Mouse (Mus musculus) olfactory bulb, adult 2 months (tissue): Measurements from ENCODE around the gene Trp53.

Experiments used
- CTCF ChIP-seq: fragments of 200-500 bp; IDR thresholded peaks from 2 replicates; pipeline ENCODE4 v1.5.1; 2012; ENCODE audit warnings: low read depth, mild to moderate bottlenecking, low read length, moderate library complexity; ENCODE audit not compliant: insufficient read depth
- POLR2A ChIP-seq: fragments of 200-500 bp; IDR thresholded peaks from 2 replicates; pipeline ENCODE4 v1.6.1; 2012; ENCODE audit warnings: mild to moderate bottlenecking, low read depth, low read length, moderate library complexity; ENCODE audit not compliant: insufficient read depth

DNA sequence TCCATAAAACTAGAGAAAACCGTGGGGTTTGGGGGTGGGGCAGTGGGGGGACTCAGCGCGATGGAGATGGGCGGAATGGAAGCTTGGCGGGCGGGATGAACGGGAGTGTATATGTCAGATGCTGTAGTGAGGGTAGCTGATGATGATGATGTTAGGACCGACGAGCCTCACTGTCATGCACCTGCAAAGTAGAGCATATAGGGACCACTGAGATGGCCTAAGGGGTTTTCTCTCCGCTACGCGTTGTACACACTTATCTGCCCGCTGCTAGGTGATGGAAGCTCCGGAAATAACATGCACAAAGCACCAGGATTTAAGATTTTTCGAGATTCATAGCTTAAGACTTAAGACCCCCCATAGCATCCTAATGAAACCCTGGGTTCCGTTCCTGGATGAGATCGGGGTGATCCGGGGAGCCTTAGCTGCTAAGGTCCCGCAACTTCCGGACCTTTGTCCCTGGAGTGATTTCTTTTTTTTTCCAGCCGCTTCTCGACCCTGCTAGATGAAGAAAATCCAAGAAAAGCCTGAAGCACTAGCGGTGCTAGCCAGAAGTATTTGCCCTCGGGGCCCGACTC is 500 bp downstream of the Trp53 start:
- TF ChIP-seq CTCF: no peak
- TF ChIP-seq POLR2A: 0 out of 2 replicates have a peak, but pooled peaks have one; percentile 24
